Mouse (Mus musculus) liver, embryonic 14.5 days (tissue): Measurements from ENCODE around the gene Cyp2t4.

Experiments used
- CTCF ChIP-seq: IDR thresholded peaks from 2 replicates; pipeline ENCODE4 v1.5.1; 2016; ENCODE audit warnings: antibody characterized with exemption, low read depth, control low read depth
- EP300 ChIP-seq: IDR thresholded peaks from 2 replicates; pipeline ENCODE4 v1.6.1; 2016; ENCODE audit warnings: antibody characterized with exemption, low read depth

- TF ChIP-seq CTCF = no peak
- no peak for TF ChIP-seq EP300
These were observed 7.4 kb downstream of the Cyp2t4 start for GRCm38 (mm10) chr7:27160921-27161320.
